Mouse (Mus musculus) testis, postnatal 14 days (tissue): ENCODE measurements around the gene Rhbdl3.

Source experiments
- DNase-seq: peaks from one replicate; pipeline ENCODE4 v3.0.0; 2021; ENCODE audit warnings: low spot score

Rhbdl3 gene

DNA sequence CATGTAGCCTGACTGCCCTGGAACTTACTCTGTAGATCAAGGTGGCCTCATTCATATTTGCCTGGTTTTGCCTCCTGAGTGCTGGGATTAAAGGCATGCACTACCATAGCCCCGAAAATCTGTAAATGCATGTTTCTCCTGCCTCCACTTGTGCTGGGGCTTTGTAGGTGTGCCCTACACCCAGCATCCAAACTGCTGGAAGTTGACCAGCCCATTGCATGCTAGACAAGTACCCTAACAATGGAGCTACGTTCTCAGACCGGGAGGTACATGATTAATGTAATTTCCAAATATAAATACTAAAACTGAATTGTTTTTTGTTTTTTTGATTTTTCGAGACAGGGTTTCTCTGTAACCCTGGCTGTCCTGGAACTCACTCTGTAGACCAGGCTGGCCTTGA is 84.3 kb downstream of the Rhbdl3 start:
- no peak for DNase-seq

DNA sequence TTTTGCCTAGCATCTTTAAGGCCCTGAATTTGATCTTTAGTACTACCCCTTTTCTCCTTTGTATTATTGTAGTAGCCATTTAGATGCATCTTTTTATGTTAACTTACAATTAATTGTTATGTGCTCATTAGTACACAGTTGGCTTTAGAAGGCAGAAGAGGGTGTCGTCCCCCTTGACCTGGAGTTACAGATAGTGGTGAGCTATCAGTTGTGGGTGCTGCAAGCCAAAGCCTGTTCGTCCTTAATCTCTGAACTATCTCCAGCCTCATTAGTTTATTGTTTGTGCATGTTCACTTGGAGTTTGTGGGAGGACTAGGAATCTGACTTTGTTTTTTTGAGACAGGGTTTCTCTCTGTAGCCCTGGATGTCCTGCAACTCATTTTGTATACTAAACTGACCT is 86.1 kb downstream of the Rhbdl3 start:
- DNase-seq, result no peak

DNA sequence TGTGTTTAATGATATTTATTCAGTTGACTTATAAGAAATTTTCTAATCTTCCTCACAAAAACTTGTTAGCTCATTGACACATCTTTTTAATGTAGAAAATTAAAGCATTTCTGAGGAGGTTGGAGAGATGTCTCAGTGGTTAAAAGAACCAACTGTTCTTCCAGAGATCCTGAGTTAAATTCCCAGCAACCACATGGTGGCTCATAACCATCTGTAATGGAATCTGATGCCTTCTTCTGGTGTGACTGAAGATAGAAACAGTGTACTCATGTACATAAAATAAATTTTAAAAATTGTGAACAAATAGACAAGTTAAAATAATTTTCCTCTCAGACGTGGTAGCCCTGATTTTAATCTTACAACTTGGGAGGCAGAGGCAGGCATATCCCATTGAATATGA is 89.2 kb downstream of the Rhbdl3 start:
- no peak for DNase-seq

DNA sequence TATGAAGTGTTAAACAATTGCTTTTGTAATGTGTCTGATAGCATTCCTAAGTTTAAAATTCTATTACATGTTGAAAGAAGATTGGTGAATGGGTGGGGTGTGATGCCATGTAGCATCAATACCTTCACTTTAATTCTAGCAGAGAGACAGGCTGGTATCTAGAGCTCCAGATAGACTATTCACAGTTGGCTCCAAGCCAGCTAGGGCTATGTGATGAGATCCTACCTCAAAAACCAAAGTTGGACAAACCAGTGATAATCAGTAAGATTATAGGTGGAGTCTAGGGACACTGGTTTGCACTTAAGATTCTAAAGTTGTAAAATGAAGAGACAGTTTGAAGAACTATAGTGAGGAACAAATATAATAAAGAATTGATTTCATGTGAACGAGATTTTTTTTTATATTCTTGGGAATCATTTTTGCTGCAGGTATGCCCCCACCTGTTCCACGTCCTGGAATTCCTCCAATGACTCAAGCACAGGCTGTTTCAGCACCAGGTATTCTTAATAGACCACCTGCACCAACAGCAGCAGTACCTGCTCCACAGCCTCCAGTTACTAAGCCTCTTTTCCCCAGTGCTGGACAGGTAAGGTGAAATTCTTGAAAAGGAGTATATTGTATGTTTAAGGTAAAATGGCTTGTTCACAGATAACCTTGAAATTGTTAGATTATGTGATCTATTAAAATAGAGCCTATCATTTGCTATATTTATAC is 90.9 kb downstream of the Rhbdl3 start:
- DNase-seq, result no peak

GRCm38 (mm10) chr11:80395930-80396329 is 95.2 kb downstream of the Rhbdl3 start:
- DNase-seq, result no peak

DNA sequence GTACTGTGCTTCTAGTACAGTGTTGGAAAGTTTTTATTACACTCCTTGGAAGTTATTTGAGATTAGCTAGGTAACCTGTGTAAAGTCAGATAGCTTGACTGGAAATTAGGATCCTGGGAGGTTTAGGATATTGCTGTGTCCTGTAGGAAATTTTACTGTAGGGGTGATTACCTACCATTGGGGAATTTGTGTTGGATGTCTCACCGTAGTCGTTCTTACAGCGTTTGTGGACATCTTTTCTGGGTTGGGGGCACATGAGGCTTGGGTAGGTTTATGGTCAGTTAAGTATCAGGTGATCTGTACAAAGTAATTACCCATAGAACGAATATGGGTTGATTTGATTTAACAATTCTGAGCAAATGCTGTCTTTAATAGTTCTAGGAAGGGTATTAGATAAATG is 95.9 kb downstream of the Rhbdl3 start:
- DNase-seq, result no peak
